Mouse (Mus musculus): ENCODE data around the gene Mical3.
A peak's percentile ranks its signal among the peaks of the same experiment; 100 is the strongest.

The Mical3 gene

GRCm38 (mm10) chr6:121109998-121110603 is 20.7 kb downstream of the Mical3 start:
- peak; percentile 86 to 89 for DNase-seq (ENCODE audit: low spot score in 2 of 2)

- DNase-seq (ENCODE audit: low spot score in 2 of 2), result no peak
Measured at GRCm38 (mm10) chr6:121109181-121109981, 21.4 kb downstream of the Mical3 start.

- no peak for DNase-seq (ENCODE audit: low spot score in 2 of 2)
Measured at GRCm38 (mm10) chr6:121108075-121108474, 22.7 kb downstream of the Mical3 start.

GRCm38 (mm10) chr6:121106711-121107405 is 23.9 kb downstream of the Mical3 start:
- DNase-seq (ENCODE audit: low spot score in 2 of 2), result no peak

GRCm38 (mm10) chr6:121105726-121106125 is 25.1 kb downstream of the Mical3 start:
- no peak for DNase-seq (ENCODE audit: low spot score in 2 of 2)

GRCm38 (mm10) chr6:121103406-121104171 is 27.2 kb downstream of the Mical3 start:
- no peak for DNase-seq (ENCODE audit: low spot score in 2 of 2)

GRCm38 (mm10) chr6:121102941-121103340 is 27.9 kb downstream of the Mical3 start:
- DNase-seq (ENCODE audit: low spot score in 2 of 2), result no peak

GRCm38 (mm10) chr6:121102084-121102483 is 28.7 kb downstream of the Mical3 start:
- no peak for DNase-seq (ENCODE audit: low spot score in 2 of 2)

GRCm38 (mm10) chr6:121101201-121101600 is 29.6 kb downstream of the Mical3 start:
- no peak for DNase-seq (ENCODE audit: low spot score in 2 of 2)

GRCm38 (mm10) chr6:121099831-121100230 is 31.0 kb downstream of the Mical3 start:
- DNase-seq (ENCODE audit: low spot score in 2 of 2), result no peak

- no peak for DNase-seq (ENCODE audit: low spot score in 2 of 2)
Measured at GRCm38 (mm10) chr6:121099228-121099608, 31.6 kb downstream of the Mical3 start.

GRCm38 (mm10) chr6:121098511-121099227 is 32.1 kb downstream of the Mical3 start:
- no peak for DNase-seq (ENCODE audit: low spot score in 2 of 2)

GRCm38 (mm10) chr6:121098109-121098508 is 32.7 kb downstream of the Mical3 start:
- no peak for DNase-seq (ENCODE audit: low spot score in 2 of 2)

GRCm38 (mm10) chr6:121096862-121097261 is 33.9 kb downstream of the Mical3 start:
- DNase-seq (ENCODE audit: low spot score in 2 of 2), result no peak

GRCm38 (mm10) chr6:121096390-121096789 is 34.4 kb downstream of the Mical3 start:
- DNase-seq (ENCODE audit: low spot score in 2 of 2), result no peak

- DNase-seq (ENCODE audit: low spot score in 2 of 2), result no peak
Measured at GRCm38 (mm10) chr6:121093662-121094408, 37.0 kb downstream of the Mical3 start.

GRCm38 (mm10) chr6:121090786-121091185 is 40.0 kb downstream of the Mical3 start:
- DNase-seq (ENCODE audit: low spot score in 2 of 2), result no peak

GRCm38 (mm10) chr6:121087586-121088245 is 43.1 kb downstream of the Mical3 start:
- peak; percentile 32 to 63 for DNase-seq (ENCODE audit: low spot score in 2 of 2)

- no peak for DNase-seq (ENCODE audit: low spot score in 2 of 2)
Measured at GRCm38 (mm10) chr6:121087127-121087526, 43.7 kb downstream of the Mical3 start.

- DNase-seq (ENCODE audit: low spot score in 2 of 2), result no peak
Measured at GRCm38 (mm10) chr6:121086226-121086625, 44.6 kb downstream of the Mical3 start.
